Mouse (Mus musculus): ENCODE measurements around the gene Zfp385b.

The Zfp385b gene

GRCm38 (mm10) chr2:77691174-77691573 is 128.3 kb downstream of the Zfp385b start:
- no peak for DNase-seq

- no peak for DNase-seq
These were observed 129.1 kb downstream of the Zfp385b start for GRCm38 (mm10) chr2:77690316-77690715.

DNA sequence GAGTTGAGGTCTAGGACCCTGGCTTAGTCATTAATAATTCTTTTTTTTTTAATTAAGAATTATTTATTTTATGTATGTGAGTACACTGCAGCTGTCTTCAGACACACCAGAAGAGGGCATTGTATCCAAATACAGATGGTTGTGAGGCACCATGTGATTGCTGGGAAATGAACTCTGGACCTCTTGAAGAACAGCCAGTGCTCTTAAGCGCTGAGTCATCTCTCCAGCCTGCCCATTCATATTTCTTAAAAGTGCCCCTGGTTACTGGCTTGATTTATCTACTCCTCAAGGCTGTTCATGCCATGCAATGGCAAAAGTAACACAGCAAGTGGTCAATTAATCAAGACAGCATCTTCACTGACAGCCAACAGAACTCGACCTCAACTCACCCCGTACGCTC is 130.8 kb downstream of the Zfp385b start:
- DNase-seq, result no peak

DNA sequence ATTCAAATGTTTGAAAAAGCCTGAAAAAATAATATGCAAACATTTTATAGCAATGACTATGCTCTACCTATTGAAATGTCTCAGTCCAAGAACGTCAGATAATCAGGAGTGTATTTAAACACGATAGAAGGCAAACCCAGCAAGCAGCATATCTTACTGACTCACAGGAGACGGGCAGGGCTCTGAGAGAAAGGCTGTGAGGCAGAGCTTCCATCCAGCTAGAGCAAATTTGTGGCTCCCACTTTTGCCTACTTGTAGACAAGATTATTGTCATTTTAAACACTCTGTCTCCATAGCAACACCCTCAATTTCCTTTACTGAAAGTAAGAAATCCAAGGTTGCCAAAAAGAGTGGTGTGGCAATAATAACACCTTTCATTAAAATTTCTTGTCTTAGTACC is 135.4 kb downstream of the Zfp385b start:
- no peak for DNase-seq

DNA sequence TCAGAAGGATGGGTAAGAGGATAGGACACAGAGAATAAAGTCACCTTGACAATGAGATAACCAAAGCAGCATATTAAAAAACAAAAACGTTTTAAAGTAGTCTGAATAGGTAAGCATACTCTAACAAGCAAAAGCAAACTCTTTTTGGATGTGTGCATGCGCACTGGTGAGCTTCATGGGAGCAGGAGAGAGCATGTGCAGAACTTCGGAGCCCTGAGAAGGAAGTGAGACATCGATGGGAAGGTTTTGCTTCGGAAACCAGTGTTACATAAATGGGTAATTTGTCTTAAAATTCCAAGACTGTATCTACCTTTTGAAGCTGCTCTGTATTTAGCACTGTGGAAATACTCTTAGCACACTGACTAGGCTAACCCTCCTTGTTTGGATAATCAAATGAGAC is 137.2 kb downstream of the Zfp385b start:
- no peak for DNase-seq

DNA sequence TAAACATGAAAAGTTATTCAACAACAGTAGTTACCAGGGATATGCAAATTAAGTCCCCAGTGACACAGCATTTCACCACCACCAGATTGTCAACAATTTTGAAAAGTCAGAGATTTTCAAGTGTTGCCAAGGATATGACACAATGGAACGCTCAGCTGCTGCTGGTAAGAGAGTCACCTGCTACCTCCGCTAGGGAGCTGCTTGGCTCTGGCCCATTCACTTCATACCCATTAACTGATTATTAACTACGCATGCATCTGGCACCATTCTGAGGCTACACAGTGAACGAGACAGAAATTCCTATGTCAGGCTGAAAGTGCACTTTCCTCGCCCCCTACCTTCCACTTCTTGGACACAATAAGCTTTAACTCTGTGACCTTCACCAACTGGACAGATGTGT is 137.7 kb downstream of the Zfp385b start:
- no peak for DNase-seq

DNA sequence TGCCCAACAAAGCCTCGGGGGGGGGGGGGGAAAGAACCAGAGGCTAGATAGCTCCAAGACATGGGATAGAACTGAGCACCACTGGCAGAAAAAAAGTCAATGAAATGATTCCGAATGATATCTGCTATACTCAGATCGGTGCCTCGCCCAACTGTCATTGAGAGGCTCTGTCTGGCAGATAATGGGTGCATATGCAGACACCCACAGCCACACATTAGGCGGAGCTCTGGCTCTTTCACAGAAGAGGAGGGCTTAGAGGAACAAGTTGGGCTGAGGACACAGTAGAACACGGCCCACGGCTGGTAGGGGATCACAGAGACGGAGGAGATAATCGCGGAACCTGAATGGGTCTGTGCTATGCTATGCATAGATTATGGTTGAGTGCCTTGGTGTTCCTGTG is 145.7 kb downstream of the Zfp385b start:
- DNase-seq, result no peak

GRCm38 (mm10) chr2:77672215-77672905 is 147.1 kb downstream of the Zfp385b start:
- DNase-seq, result no peak

DNA sequence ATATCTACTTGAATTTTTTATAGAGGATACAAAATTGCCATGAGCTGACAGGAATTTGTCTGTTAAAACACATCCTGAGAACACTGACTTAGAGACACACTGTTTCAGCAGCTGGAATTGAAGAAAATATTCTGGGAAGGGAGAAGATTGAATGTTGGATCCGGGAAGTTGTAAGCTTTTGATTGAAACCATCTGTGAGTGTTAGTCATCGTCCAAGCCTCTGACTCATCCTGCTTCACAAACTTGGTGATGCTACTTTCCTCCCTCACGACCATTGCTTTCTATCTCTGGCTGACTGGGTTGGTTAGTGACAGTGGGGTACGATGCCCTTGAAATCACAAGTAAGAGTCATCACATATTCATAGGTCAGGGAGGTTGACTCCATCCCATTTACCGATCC is 157.3 kb downstream of the Zfp385b start:
- peak; percentile 91 for DNase-seq

GRCm38 (mm10) chr2:77653686-77654085 is 165.8 kb downstream of the Zfp385b start:
- DNase-seq, result no peak

DNA sequence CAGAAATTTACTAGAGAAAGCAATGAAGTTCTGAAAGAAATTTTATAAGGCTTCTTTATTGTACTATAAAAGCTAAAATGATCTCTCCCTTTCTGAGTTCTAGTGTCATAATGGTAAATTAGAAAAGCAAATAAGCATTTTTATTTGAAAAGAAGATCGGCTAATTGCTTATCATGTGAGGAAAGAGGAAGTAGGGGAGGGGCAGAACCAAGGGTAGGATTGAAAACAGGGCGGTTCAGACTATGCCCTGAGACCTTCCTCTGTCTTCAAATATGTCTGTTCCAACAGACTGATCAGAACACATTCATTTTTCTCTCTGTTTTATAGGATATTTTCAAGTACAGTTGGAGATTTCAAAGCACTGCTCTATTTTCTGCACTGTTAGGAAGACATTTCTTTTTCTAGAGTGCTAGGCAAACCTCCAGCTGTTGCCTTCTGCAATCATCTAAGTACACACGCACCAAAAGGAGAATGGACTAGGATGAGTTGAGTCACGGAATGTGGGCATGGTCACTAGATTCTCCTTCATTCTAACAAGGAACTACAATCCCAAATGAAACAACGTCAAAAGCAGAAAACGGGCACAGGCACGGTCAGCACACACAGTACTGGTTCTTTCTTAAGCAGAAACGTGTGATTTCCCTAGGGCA is 177.8 kb downstream of the Zfp385b start:
- DNase-seq, result no peak

DNA sequence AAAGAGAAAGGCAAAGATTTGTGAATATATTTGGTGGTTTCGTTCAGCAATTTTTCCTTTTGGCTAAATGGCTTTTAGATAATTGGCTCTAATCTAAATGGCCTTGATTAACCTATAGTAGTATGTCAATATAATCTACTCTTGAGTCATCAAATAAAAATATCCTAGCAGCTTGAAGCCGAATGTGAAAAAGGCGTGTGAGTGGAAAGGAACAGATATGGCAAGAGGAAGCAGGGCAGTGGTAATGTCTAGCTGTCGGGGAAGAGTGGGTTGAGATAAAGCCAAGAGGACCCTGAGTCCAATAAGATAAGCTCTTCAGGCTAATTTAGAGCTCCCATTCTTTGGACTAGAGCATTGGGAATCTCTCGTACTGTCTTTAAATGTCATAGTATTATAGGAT is 179.4 kb downstream of the Zfp385b start:
- peak; percentile 56 for DNase-seq

DNA sequence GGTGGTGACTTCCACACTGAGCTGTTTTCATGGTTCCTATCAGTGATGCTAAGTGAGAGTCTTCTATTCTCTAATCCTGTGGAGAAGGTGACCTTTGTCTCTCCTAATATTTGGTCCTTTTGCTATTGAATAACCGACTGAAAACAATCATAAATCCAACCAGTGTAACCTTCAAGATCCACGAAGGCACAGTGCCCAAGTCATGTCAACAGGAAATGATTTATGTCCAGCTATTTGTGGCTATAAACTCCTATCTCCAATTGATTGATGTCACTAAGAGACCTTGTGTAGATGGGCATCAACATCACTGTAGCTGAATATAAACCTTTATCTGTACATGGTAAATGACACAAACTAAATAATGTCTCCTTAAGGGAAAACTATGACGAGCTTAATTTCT is 187.8 kb downstream of the Zfp385b start:
- DNase-seq, result peak; percentile 8

GRCm38 (mm10) chr2:77627622-77628231 is 191.7 kb downstream of the Zfp385b start:
- peak; percentile 36 for DNase-seq

DNA sequence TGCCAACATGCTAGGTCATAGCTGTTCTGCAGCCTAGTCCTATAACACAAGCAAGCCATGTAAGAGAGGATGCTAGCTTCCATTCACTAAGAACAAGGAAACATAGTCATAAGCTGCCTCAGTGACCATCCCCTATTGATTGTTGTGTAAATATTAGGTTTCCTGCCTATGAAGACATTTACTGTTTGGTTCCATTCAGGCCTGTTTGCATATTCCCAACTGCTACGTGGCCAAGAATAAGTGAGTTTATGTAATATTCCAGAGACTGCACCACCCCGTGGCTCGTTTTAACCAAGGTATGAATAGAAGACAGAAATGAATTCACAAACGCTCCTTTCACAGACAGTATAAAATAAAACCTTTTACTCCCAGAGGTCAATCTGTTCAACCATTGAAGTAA is 200.8 kb downstream of the Zfp385b start:
- DNase-seq, result peak; percentile 40

DNA sequence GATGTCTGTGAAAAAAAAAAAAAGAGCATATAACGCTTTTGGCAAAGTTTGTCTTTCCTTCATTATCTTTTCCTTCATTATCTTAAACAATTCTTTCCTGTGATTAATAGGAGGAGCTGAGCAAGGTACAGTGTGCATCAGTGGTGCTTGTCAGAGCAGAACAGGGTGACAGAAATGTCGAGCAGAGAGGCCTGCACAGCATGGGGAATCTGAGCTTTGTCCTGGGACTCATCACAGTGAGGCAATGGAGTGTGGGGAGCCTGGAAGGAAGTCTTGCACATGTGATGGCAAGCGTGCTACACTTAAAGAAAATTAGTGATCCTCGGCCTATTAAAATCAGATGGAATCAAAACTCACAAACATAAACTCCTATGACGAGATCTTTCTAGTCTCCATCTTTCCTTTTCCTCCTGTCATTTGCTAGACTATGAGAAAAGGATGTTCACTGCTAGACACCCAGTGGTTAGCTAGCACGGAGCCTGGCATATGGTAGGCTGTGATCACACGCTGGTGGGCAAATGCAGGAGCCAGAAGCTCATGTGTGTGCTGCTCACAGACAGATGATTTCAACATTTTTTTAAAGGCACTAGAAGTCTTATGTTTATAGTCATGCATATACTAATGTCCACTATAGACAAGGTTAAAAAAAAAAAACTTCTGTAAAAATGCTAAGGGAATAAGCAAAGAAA is 209.0 kb downstream of the Zfp385b start:
- no peak for DNase-seq

DNA sequence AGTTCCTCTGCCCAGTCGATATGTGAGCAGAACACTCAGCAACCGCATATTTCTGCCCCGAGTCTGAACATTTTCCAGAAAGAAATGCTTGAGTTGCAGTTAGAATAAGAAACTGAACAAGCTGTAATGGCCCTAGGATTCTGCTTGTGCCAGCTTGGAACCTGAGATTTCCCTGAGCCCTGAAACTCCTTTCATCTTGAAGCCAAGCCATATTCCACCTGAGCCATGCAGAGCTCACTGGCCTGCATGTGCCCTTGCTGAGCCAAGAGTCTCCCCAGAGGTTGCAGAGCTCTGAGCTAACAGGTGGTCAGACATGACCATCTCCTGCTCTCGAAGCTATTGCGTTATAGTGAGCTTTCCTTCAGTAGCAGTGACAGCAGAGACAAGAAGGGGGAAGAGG is 210.0 kb downstream of the Zfp385b start:
- no peak for DNase-seq

GRCm38 (mm10) chr2:77608666-77609065 is 210.8 kb downstream of the Zfp385b start:
- no peak for DNase-seq

- DNase-seq, result peak; percentile 40
These were observed 226.0 kb downstream of the Zfp385b start for GRCm38 (mm10) chr2:77593461-77593860.

GRCm38 (mm10) chr2:77592525-77592924 is 226.9 kb downstream of the Zfp385b start:
- peak; percentile 75 for DNase-seq

DNA sequence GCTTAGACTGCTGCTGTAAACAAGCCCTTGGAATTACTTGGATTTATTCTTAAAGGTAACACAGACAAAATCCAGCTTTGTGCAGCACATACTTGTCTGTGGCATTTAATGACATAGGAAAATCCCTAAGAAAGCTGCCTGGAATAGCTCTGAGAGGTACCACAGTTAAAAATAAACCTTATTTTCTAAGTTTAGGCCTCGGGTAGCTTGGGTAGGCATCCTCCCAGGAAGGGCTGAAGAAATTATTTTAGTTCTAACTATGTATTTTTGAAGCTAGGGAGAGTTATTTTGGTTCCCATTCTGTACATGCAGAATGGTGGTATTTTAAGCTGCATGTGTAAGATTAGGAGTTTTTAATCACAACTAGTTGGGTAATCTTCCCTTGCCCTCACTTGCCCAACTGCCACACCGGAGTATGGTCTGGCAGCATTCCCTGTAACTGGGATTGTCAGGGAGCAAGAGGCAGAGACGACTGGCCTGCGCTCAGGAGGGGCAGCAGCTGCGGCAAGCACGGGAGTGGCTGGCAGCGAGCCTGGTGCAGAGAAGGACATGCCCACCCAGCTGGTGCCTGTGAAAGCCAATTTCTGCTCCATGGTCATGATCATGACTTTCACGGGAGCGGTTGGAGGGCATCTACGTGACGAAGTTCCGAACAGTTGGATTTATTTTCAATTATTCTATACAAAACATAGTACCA is 230.1 kb downstream of the Zfp385b start:
- DNase-seq, result peak; percentile 94

GRCm38 (mm10) chr2:77587387-77587786 is 232.1 kb downstream of the Zfp385b start:
- no peak for DNase-seq
